Mouse (Mus musculus) cerebellum, adult 11 months (tissue): ENCODE results near the gene Lgi4.

ENCODE experiments used
- DNase-seq: peaks from one replicate; pipeline ENCODE4 v3.0.0; 2022

Lgi4 gene

GRCm38 (mm10) chr7:31109796-31110195 lies 50.7 kb downstream of the Lgi4 start:
- DNase-seq, result no peak

DNA sequence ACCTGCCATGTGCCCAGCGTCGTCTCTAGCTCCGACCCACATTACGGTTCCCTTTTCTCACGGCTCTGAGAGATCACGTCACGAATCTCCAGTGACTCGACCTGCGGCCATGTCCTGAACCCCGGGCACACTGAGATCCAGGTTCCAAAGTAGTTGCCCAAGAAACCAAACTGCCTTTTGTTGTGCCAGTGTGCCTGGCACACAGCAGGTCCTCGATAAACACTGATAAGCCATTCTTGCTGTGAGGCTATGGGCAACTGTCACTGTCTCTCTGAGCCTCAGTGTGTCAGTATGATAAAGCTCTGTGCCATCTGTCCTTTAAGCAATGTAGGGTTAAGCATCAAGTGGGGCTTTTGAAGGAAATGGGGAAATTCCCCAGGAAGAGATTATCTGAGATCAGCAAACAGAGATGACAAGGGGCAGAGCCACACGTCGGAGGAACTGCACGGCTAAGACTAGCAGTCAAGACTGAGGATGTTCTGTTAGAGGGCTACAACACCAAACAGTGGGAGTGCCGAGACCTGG lies 51.8 kb downstream of the Lgi4 start:
- DNase-seq, result no peak

DNA sequence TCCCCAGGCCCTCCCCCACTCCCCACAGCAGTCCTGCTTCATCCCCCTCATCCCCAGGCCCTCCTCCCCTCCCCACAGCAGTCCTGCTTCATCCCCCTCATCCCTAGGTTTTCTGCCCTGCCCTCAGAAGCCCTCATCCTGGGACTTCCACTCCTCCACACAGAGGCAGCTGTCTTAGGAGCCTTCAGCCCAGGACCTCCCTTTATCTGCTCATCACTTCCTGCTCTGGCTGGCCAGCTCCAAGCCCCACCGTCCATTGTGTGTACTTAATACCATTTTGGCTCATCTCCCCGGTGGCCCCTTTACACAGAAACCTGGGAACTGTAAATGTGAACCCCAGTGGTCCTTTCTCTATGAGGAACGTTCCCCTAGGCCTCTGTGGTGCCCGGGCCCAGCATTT lies 52.9 kb downstream of the Lgi4 start:
- DNase-seq, result no peak

DNA sequence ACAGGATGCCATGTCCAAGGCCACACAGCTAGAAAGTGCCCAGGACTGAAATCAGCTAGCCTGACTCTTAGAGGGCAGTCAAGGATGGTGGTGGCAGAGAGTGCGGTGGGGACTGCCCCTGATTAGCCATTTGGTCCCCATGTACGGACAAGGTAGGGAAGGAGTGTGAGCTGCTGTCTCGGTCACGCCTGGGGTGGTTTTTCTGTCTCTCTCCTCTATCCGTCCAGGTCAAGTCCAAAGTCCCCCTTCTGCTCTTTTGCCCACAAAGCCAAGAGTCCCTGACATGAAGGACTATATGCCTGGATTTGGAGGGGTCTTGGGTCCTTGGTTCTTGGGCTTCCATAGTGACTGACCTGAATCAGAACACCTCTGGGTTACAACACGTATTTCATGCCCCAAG lies 54.7 kb downstream of the Lgi4 start:
- DNase-seq, result no peak

- no peak for DNase-seq
These were observed 55.5 kb downstream of the Lgi4 start for GRCm38 (mm10) chr7:31114646-31115045.

- no peak for DNase-seq
These were observed 56.0 kb downstream of the Lgi4 start, which contains the start of gene Hpn for GRCm38 (mm10) chr7:31115182-31115581. Gene Hpn (minus strand): TSS chr7:31115290.

DNA sequence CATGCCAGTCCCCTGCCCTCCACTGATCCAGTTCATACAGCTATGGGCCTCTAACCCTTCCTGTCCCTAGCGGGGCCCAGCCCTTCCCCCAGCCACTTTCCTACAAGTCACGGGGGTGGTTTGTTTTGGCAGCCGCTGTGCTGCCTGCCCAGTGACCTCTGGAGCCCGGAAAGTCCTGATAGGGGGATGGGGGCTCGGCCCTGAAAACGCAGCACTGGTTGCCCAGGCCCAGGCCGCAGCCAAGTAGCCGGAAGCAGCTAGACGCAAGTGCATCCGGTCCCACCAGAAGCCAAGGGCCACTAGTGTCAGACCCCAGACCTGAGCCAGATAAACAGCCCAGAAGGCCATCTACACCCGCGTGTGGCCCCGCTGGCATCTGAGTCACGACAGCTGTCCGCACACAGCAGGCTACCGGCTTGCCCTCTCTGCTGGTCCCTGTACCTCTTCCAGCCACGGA lies 56.5 kb downstream of the Lgi4 start:
- peak; percentile 74 for DNase-seq

DNA sequence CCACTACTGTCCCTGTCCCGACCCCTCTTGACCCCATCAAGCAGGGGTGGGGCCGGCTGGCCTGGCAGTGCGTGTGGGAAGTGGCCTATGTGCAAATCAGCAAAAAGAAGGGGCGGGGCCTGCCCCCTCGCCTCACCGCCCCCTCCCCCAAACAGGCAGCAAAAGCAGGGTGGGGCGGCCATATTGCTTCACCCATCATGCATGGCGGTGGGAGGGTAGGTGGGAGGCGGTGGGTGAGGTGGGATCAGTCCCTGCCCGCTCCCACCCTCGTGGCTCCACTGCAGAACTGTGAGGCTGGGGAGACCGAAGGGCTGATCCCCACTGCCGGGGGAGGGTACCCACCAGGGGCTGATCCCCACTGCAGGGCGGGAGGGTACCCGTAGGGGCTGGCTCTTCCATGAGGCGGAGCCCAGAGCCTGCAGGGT lies 57.6 kb downstream of the Lgi4 start:
- DNase-seq, result peak; percentile 53

DNA sequence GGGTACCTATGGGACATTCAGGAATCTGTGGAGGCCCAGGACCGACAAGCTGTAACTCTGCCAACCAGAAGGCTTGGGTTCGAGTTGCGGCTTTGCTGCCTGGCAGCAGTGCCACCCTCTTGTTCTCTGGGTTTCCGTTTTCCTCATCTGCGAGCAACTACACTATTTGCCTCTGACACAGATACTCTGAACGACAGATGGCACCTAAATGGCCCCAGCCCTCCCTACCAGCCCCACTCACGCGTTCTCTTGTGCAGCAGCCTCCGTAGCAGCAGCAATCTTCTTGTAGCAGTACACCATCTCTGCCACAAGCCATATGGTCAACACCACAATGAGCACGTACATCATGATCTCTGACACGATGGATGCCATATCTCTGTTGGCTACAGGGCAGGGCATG lies 58.3 kb downstream of the Lgi4 start:
- peak; percentile 57 for DNase-seq

GRCm38 (mm10) chr7:31118486-31118885 lies 59.3 kb downstream of the Lgi4 start:
- peak; percentile 73 for DNase-seq

DNA sequence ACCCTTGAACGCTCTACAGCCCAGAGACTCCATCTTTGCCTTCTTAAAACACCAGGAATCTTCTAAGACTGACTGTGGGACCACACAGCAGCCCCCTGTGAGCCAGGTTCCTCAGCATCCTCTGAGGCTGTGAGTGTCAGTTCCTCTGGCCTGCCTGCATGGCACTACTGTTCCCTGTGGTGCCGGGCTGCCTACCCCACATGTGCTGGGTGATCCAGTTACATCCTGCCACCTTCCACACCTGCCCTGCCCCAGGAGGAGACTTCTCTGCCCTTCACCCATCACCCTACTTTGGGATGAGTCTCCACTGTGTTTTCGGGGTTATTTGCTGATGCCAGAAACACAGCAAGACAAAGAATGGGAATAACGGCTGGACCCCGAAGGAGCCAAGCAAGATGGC lies 60.4 kb downstream of the Lgi4 start:
- no peak for DNase-seq
